Mouse (Mus musculus) left cerebral cortex, adult 2 months (tissue): Measurements from ENCODE around the gene Mamdc2. TPM values are rescaled to one million over a fixed set of nuclear protein-coding genes. Genes with fewer than 3 reads are reported as not detected.

Source experiments
- DNase-seq, 2 experiments: peaks; one replicate each; pipeline ENCODE4 v3.0.0; 2021 to 2022; ENCODE audit warnings: low spot score in 2 of 2, mixed read lengths in 1 of 2; ENCODE audit errors: extremely low spot score in 1 of 2
- H3K27ac ChIP-seq: fragments of 200-600 bp; 2 replicates; pipeline ENCODE4 v1.8.1; 2022
- H3K4me3 ChIP-seq: fragments of 200-600 bp; 2 replicates; pipeline ENCODE4 v1.8.1; 2022
- CTCF ChIP-seq: fragments of 200-600 bp; IDR thresholded peaks from 2 replicates; pipeline ENCODE4 v1.8.1; 2022; ENCODE audit warnings: antibody characterized with exemption, mild to moderate bottlenecking, moderate library complexity
- intact Hi-C: fragments of 180-260 bp; cut with DNase I; formaldehyde crosslinking; loops from one replicate; pipeline ENCODE4 v1.15.1; 2025
- total RNA-seq, 2 experiments: library from RNA; stranded (reverse); gene quantifications; 2 replicates each; pipeline ENCODE4 v1.2.3; 2021

The Mamdc2 gene
- total RNA-seq, 2 experiments from 2014 or later = 1.2 to 1.4 TPM

DNA sequence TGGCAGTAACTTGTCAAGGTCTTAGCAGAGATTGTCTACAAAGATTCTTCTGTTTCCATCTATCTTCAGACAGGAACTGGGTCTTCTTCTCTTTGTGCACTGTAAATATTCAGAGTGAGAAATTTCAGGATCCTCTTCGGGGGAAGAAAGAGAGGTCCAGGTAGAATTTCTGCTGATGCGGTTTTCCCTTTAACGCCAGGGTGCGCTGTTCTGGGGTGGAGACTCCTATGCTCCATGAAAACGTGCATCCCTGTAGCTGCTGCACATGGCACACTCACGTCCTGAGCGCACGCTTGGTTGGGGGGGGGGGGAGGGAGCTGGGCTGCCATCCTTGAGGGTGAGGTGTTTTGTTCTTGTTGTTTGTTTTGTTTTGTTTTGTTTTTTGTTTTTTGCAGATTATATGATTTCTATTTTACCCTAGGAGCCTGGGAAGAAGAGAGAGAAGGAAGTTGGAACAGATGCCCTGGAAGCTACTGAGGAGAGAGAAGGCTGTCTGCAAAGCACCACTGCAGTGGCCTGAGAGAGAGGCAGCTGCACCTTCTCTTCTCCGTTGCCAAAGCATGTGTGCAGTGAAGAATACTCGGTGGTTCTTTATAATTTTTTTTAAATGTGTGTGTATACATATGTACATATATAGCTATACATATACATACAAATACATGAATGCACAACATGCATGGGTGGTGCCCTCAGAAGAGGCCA, 30.8 kb upstream of the Mamdc2 start:
- H3K4me3 ChIP-seq = no peak overlapping the region
- no peak overlapping the region for H3K27ac ChIP-seq
- peak; percentile 48 for TF ChIP-seq CTCF
- no peak for DNase-seq
- intact Hi-C loops = no loop called here

DNA sequence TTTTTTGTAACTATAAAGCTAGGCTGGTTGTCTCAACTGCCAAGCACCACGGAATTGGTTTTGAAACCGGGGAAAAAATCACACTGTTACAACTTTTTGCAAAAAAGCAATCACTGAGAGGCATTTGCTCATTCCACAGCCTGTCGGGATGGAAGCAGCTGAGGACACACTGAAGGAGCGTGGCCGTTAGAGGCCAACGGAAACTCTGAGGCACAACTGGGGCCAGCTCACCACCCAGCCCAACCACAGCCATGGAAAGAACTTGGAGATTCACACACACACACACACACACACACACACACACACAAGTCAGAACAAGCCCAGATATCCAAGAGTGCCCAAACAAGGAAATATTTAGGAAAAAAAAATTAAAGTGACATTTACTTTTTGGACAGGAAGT, 29.6 kb upstream of the Mamdc2 start:
- no peak for DNase-seq
- Histone ChIP-seq H3K27ac (no peak overlapping the region), H3K4me3 (no peak overlapping the region)
- no peak for TF ChIP-seq CTCF
- intact Hi-C loops = no loop called here

DNA sequence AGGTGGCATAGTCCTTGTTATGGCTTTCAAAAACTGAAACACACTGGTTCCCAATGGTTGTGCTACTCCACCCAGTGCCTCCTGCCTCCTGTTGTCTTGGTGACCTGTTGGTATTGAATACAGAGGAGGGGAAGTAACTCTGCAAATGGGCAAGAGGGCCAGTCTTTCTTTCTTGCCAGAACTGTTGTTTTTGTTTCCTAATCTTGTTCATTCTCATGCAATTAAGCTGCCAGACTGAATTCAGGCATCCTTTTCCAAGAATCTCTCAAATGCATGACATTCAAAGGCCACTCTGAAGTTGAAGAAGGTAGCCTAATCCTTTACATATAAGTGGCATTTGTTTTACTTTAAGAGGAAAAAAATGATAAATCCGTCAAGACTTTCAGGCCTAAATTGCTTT, 19.6 kb upstream of the Mamdc2 start:
- Histone ChIP-seq H3K4me3 (no peak overlapping the region), H3K27ac (no peak overlapping the region)
- no peak for TF ChIP-seq CTCF
- DNase-seq = no peak
- intact Hi-C loops = no loop called here

DNA sequence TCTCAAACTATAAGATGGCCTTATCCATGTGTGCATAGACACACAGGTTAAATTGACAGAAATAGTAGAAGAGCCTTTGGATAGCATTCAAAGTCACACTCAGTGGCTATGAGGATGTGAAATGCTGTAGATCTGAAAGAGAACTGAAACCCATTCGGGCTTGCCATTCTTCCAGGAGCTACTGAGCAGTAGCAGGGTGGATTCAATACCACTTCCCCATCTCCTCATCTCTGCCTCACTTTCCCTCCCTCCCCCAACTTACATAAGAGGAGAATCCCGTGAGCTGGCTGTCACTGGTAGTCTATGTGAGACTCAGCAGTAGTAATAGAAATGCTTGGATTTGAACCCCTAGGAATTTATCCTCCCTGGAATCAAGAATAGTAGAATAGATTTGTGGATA, 18.8 kb upstream of the Mamdc2 start:
- no peak overlapping the region for H3K27ac ChIP-seq
- intact Hi-C loops = no loop called here
- no peak for TF ChIP-seq CTCF
- H3K4me3 ChIP-seq = no peak overlapping the region
- no peak for DNase-seq

DNA sequence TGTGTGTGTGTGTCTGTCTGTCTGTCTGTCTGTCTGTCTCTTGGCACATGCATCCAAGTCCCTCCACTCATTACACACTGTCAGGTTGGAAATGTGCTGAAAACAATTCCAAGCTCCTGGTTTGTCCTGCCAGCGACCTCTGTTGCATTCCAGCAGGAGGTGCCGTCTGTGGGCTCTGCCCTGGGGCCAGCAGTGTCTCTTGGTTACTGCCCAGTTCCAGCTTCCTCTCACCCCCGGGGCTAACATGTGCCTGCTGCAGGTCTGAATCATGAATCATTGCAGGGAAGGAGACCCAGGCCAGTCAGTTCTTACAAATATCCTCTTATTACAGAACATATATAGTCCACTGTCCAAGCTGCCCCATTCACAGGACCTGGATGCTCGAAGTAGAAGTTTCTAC, 9.2 kb upstream of the Mamdc2 start:
- no peak for DNase-seq
- Histone ChIP-seq H3K27ac (no peak overlapping the region), H3K4me3 (no peak overlapping the region)
- intact Hi-C loops = no loop called here
- TF ChIP-seq CTCF = no peak

DNA sequence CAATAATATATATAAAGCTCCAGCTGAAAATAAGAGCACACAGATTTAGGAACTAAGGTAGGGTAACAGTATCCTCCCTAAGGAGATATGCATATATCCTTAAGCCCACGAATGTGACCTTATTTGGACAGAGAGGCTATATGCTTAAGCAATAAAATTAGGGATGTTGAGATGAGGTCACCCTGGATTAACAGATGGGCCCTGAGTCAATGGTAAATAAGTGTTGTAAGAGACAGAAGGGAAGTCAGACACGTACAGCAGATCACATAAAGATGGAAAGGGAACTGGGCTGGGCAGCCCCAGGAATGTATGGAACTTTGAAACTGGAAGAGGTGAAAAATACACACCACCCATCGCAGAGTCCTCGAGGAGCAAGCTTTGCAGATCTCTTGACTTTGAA, 3.1 kb upstream of the Mamdc2 start:
- Histone ChIP-seq H3K4me3 (no peak overlapping the region), H3K27ac (no peak overlapping the region)
- no peak for TF ChIP-seq CTCF
- intact Hi-C loops = no loop called here
- DNase-seq = no peak

DNA sequence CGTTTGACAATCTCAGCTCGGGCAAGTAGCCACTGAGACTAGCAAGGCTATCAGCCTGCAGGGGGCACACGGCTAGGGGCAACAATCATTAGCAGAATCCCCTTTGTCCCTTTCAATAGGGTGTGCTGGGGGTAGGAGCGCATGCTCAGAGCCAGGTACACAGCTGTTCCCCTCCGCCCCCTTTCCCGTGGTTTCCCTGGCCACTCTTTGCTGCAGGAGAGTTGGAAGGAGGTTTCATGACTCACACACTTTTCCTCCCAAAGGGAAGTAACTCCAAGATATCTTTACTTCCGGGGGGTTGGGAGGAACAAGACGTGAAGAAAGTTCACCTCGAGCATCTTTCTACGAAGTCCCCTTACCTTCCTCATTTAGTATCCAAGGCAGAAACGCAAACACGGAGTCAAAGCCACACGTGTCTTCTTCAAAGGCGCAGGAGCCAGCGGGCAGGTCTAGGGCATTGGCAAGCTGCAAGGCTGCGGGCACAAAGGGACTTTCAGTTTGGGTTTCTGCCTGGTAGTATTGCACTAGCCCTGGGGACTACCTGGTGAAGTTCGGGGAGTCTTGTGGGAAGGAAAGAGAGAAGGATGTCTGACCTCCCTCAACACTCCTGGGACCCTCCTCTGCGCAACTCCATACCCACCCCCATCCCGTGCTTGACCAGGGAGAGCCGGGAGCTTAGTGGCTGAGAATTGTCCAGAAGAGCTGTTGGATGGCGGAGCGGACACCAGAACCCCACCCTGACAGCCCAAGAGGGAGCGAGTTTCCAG, 838 bp downstream of the Mamdc2 start:
- intact Hi-C loops = no loop called here
- Histone ChIP-seq H3K27ac (peak overlapping the region; percentile 24; the same call in 1 of the 2 replicates), H3K4me3 (peak overlapping the region; percentile 53)
- DNase-seq = peak; percentile 16 to 60
- no peak; the same call in none of the 2 replicates for TF ChIP-seq CTCF

DNA sequence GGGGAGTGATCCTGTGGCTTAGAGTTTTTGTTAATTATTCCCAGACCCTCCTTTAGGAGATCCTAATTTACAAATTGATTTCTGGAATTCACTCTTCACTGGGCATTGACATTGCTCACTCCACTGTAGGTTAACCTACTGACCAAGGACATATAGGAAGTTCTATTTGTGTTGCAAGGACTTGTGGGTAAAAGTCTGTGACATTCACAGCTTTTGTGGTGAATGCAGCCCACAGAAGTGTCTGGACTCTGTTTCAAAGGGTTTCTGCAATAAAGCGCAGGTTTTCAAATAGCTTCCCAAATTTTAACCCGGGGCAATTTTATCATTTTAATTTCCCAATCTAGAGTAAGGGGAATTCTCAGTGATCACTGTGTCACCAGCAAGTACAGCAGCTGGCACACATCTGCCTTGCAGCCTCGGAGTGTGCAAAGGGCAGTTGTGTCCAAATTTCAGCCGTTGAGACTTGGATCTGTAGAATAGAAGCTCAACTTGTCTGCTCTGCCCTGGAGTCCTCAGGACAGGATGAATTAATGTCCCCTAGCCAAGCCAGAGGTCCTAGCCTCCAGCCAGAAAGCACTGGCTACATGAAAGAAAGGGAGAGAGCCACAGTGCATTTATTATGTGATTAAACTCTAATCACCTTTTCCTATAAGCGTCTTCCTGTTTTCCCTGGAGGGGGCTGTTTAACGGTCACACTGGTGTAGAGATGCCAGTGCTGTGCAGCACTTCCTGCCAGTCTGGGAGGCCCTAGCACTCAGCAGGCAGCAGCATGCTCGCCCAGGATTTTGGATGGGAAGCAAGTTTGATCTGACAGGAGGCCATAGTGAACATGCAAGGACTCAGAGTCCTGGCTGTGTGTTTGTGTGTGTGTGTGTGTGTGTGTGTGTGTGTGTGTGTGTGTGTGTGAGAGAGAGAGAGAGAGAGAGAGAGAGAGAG, 3.1 kb downstream of the Mamdc2 start:
- Histone ChIP-seq H3K4me3 (no peak overlapping the region), H3K27ac (no peak overlapping the region)
- intact Hi-C loops = no loop called here
- no peak for DNase-seq
- no peak for TF ChIP-seq CTCF

DNA sequence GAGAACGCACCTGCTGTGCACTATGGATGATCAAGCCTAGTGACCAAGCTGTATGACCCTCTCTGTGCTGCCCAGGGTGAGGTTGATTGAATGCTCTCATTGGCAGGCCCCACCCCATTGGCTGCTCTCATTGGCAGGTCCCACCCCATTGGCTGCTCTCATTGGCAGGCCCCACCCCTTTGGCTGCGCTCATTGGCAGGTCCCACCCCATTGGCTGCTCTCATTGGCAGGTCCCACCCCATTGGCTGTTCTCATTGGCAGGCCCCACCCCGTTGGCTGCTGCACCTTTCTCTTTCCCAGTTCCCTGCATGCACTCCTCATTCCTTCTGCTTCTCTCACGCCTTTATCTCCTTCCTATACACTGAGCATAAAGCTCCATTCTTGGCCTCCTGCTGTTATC, 12.5 kb downstream of the Mamdc2 start:
- DNase-seq = no peak
- intact Hi-C loops = no loop called here
- Histone ChIP-seq H3K27ac (no peak overlapping the region), H3K4me3 (no peak overlapping the region)
- TF ChIP-seq CTCF = no peak

DNA sequence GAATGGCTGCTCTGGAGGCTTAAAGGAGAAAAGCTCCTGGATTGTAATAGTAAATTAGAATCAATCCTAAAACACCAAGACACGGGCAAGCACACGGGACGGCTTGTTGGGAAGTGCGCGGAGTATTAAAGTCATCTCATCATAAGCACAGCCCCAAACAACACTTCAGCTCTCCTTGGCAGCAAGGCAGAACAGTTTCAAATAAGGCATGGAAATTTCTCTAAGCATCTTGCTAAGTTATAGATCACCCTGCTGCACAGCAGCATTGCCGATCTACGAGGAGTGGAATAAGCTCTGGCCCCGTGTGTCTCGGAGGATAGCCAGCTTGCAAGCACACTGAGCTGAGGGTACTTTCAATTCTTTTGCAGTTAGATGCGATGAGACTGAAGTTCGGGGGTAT, 13.8 kb downstream of the Mamdc2 start:
- Histone ChIP-seq H3K27ac (no peak overlapping the region), H3K4me3 (no peak overlapping the region)
- no peak for DNase-seq
- intact Hi-C loops = no loop called here
- no peak for TF ChIP-seq CTCF

DNA sequence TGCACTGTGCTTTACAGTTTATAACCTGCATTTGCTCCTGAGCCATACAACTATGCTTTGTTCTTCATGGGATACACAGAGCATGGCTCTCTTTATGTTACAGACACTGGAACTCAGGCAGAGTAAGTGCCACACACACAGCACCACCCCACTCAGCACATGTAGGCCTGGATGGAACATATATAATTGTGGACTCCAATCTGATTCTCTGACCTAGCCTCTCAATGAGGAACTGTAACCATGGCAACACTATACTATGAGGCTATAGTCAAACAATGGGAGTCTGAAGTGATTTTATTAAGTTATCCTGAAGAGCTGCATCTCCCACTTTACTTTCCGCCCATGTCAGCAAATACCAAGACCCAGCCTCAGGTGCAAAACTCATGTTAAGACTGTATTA, 30.6 kb downstream of the Mamdc2 start:
- H3K27ac ChIP-seq = no peak overlapping the region
- no peak for TF ChIP-seq CTCF
- no peak for DNase-seq
- H3K4me3 ChIP-seq = no peak overlapping the region
- intact Hi-C loops = no loop called here

DNA sequence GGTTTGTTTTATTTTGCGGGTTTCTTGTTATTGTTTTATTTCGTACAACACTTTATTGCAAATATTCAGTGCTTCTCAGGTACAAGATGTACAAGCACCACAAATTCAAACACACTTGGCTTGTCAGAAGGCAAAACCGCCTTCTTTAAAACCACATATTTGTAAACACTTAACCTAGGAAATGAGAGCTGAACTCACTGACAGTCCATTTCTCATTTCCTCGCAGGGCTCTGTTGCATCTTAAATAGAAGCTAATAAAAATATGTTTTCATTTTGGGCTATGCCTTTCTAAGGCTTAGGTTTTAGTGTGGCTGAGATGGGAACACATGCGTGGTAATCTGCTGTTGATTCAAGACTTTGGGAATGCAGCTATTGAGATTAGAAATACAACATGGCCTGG, 37.4 kb downstream of the Mamdc2 start:
- H3K4me3 ChIP-seq = no peak overlapping the region
- no peak for DNase-seq
- no peak for TF ChIP-seq CTCF
- intact Hi-C loops = no loop called here
- H3K27ac ChIP-seq = no peak overlapping the region
